Mouse (Mus musculus) frontal cortex, adult (tissue): ENCODE data around the gene Selenoo.

ENCODE experiments used
- ATAC-seq: cut with Nextera tagmentation; 2 replicates; pipeline ENCODE4 v1.9.2; 2017; ENCODE audit warnings: mild to moderate bottlenecking, moderate library complexity, mixed read lengths; ENCODE audit not compliant: low TSS enrichment

The Selenoo gene

DNA sequence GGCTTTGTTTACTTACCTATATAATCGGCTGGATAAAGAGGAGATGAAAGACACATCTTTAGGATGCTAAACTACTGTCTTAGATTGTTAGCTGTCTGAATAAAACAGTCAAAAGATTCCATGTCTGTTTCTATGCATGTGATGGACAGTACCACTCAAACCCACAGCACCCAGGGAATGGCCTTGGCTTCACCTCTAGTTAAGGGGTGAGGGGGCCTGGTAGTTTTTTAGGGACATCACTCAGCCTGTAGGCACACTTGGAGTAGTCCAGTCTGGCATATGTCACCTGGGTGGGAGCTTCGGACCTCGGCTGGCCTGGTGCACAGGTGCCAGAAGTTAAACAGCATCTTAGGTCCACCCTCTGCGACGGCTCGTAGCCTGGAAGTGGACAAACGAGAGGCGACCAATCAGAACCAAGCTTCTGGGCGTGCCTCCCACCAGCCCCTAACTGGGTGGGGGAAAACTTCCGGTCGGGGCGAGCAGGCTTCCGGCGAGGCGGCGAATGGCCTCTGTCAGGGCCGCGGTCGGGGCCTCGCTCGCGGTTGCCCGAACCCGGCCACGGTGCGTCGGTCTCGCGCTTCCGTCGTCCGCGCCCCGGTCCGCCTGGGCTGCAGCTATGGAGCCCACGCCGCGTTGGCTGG lies at the start of gene Selenoo:
Gene Selenoo (plus strand): TSS at position 478 of the 641 bp plus-strand sequence.
- ATAC-seq, result peak; percentile 93

DNA sequence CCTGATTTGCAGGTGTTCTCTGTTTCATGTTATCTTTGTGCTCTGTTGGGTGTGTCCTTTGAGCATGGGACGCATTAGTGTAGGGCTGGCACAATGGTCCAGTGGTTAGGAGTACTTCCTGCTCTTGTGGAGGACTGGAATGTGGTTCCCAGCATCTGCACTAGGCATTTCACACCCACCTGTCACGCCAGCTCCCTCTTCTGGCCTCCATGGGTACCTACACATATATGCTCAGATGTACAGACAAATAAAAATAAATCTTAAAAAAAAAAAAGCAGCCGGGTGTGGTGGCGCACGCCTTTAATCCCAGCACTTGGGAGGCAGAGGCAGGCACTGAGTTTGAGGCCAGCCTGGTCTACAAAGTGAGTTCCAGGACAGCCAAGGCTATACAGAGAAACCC lies 44.5 kb upstream of the Selenoo start:
- ATAC-seq, result no peak

GRCm38 (mm10) chr15:89046356-89046755 lies 42.5 kb upstream of the Selenoo start:
- no peak for ATAC-seq

- ATAC-seq, result no peak
Observed at GRCm38 (mm10) chr15:89054666-89055065, 34.2 kb upstream of the Selenoo start.

GRCm38 (mm10) chr15:89058736-89059135 lies 30.1 kb upstream of the Selenoo start:
- ATAC-seq, result no peak; the same call in 1 of the 2 replicates

DNA sequence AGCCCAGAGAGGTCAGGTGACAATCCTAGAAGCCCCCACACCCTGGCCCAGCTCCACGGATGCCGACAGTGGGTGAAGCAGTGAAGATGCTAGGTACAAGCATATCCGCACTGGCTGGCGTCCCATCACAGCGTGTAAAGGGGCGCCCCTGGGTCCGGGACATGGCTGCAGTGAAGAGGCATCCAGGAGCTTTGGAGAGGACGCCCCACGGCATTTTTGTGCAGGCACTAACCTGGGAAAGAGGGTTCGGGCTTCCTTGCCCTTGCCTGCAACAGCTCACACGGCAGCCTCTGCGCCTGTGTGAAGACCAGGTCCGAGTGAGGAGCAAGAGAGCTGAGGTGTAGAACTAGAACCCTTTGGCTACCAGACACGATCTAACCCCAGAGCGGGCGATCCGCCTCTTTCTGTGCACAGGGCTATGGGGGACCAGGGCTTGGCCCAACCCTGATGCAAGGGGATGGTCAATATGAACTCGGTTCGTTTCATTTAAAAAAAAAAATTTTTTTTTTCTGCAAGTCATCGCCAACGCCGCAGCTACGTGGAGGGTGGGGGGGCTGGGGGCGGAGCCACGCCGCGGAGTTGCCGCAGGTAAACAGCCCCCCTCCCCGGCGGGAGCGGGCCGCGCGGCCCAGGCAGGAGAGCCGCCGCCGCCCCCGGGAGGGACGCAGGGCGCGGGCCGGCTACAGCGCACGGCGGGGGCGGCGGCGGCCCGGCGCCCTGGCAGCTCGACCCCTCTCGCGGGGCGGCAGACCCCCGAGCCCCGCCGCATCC lies 29.5 kb upstream of the Selenoo start, which contains the start of gene Panx2:
Gene Panx2 (plus strand): TSS at position 574 of the 771 bp plus-strand sequence.
- peak; percentile 24 for ATAC-seq

DNA sequence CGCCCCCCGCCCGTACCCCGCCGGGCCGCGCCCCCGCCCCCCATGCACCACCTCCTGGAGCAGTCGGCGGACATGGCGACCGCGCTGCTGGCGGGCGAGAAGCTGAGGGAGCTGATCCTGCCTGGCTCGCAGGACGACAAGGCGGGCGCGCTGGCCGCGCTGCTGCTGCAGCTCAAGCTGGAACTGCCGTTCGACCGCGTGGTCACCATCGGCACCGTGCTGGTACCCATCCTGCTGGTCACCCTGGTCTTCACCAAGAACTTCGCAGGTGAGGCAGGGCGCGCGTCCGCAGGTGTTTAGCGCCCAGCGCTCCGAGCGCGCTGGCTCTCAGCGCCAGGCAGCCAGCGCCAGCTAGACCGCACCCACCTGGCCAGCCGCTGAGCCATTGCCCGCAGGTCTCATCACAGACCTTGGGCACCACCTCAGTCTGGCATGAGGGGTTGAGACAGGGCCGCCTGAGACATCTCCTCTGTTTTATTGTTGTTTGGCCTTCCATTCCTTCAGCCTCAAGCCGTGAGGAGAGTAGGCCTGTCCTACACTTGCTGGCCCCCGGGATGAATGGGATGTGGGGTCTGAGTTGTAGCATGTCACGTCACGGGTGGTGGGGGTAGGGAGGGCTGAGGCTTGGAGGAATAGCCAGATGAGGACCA lies 28.7 kb upstream of the Selenoo start:
- peak; percentile 32; the same call in 1 of the 2 replicates for ATAC-seq

DNA sequence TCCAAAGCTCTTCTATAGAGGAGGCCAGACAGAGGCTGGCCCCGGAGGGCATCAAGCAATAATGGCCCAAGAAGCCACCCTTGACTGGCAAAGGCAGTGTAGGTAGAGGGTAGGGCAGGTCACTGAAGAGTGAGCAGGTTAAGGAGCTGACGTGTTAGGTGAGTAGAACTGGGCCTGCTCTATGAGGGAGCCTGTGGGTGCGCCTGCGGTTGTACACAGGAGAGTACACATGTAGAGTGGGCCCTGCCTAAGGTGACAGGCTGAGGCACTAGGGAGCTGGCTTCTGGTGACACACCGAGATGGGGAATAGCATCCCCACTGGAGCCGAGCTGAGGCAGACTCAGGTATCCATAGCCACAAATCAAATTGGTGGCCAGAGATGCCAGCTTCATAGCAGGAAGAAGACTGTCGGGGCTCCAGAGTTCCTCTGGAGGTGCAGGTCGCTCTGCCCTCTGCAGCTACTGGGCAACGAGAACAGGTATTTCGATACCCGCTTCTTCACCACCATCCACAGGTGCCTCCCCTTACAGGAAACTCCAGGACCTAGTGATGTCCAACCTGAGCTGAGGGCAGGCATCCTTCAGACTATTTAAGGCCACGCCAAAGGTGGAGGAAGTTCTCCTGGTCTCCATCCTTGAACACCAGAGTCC lies 27.9 kb upstream of the Selenoo start:
- no peak for ATAC-seq

DNA sequence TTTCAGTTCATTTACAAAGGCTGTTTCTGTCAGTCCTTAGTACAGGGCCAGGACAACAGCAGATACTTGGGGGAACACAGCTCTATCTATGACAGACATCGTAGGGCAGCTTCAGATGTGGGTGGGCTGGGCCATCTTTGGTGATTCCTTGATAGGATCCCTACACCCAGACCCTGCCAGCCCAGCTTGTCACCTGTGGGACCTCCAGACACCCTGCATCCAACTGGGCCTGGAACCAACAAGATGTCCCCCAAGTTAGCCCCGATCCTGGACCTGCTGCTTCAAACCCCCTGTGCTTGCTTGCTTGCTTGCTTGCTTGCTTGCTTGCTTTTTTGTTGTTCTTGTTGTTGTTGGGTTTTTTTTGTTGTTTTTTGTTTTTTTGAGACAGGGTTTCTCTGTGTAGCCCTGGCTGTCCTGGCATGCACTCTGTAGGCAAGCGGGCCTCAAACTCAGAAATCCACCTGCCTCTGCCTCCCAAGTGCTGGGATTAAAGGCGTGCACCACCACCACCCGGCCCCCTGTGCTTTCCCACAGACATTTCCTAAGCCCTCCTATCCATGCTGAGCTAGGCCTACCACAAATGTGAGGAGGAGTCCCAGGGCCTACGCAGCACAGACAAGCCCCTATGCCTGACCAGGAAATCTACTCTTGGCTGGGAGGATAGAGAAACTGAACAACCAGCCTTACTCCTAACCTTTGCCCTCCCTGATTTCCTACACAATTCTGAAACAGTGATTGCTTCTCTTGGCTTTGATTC lies 26.9 kb upstream of the Selenoo start:
- no peak for ATAC-seq

- ATAC-seq, result no peak
Observed at GRCm38 (mm10) chr15:89062518-89062910, 26.4 kb upstream of the Selenoo start.

GRCm38 (mm10) chr15:89063001-89063400 lies 25.9 kb upstream of the Selenoo start:
- no peak for ATAC-seq

DNA sequence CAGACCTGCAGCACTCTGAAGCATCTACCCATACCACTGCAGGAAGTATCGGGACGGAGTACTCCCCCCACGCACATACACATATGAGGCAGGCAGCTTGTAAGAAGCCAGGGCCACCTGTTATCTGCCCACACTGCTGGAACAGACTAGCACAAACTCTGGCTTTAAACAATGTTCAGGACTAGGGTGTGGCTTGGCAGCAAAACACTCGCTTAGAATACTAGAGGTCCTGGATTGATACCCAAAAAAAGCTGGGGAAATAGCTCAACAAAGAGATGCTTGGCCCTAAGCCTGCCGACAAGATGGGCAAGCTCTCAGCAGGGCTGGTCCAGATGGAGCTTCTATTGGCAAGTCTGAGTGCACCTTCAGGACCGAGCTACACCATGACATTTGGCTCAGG lies 25.3 kb upstream of the Selenoo start:
- ATAC-seq, result peak; percentile 56

DNA sequence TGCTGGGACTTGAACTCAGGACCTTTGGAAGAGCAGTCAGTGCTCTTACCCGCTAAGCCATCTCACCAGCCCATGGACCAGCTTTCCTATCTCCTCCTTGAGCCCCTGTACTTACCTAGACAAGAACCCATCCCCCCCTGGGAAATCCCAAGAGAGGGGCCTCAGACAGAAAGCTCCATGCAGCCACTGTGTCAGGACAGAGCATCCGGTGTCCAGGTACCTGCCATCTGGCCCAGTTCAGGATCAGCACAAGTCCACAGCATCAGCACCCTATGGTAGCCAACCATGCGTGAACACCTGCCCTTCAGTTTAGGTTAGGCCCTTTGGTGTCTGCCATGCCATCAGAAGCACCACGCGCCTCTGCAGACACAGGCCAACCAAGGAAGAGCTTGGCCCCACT lies 24.0 kb upstream of the Selenoo start:
- ATAC-seq, result no peak

DNA sequence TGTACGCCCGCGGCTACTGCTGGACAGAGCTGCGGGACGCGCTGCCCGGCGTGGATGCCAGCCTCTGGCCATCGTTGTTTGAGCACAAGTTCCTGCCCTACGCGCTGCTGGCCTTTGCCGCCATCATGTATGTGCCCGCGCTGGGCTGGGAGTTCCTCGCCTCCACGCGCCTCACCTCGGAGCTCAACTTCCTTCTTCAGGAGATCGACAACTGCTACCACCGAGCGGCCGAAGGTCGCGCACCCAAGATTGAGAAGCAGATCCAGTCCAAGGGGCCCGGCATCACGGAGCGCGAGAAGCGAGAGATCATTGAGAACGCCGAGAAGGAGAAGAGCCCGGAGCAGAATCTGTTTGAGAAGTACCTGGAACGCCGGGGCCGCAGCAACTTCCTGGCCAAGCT lies 21.3 kb upstream of the Selenoo start:
- ATAC-seq, result no peak

GRCm38 (mm10) chr15:89068226-89068625 lies 20.7 kb upstream of the Selenoo start:
- ATAC-seq, result no peak

DNA sequence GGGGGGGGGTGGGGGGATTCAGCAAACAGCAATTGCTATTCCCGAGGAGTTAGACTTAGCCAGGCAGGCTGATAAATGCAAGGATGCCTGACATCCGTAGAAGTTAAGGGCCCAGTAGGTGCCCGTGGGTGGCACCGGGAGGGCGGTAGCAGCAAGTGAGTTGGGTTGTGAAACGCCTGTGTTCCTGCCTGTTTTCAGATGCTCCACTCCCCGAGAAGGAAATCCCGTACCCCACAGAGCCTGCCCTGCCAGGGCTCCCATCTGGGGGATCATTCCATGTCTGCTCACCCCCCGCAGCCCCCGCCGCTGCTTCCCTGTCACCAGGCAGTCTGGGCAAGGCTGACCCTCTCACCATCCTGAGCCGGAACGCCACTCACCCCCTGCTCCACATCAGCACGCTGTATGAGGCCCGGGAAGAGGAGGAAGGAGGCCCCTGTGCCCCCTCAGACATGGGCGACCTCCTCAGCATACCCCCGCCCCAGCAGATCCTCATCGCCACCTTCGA lies 19.5 kb upstream of the Selenoo start:
- ATAC-seq, result no peak

- no peak for ATAC-seq
Observed at GRCm38 (mm10) chr15:89070606-89071005, 18.3 kb upstream of the Selenoo start.

GRCm38 (mm10) chr15:89073993-89074603 lies 14.8 kb upstream of the Selenoo start:
- no peak for ATAC-seq

GRCm38 (mm10) chr15:89074613-89075477 lies 14.0 kb upstream of the Selenoo start, which contains the start of gene Trabd:
TSS of gene Trabd (plus strand) at chr15:89075124.
- no peak; the same call in 1 of the 2 replicates for ATAC-seq
